Mouse (Mus musculus) A20 (cell line): Measurements from ENCODE around the gene Usp30.
A peak's percentile ranks its signal among the peaks of the same experiment; 100 is the strongest.

ENCODE experiments used
- DNase-seq: peaks from one replicate; pipeline ENCODE4 v3.0.0-alpha.2; 2011; ENCODE audit warnings: low read depth, low spot score

Gene Usp30

GRCm38 (mm10) chr5:114155168-114155933, 90.1 kb downstream of the Usp30 start:
- no peak for DNase-seq

DNA sequence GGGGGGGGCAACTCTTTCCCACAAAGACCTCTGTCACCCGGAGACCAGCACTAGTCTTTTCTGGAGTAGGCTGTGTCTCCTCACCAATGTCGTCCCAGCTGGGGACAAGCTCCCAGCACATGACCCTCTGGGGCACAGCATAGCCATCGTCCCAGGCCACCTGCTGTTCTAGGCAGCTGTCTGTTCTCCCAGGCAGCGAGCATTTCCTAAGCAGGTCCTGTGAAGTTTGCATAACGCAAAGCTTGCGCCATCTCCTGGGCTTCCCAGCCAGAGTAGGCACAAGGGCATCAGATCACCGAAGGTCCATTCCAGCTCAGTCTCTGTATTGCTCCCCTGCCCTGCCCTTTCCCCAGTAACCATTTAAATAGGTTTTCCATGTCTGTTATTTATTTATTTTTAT, 92.0 kb downstream of the Usp30 start:
- DNase-seq = no peak

DNA sequence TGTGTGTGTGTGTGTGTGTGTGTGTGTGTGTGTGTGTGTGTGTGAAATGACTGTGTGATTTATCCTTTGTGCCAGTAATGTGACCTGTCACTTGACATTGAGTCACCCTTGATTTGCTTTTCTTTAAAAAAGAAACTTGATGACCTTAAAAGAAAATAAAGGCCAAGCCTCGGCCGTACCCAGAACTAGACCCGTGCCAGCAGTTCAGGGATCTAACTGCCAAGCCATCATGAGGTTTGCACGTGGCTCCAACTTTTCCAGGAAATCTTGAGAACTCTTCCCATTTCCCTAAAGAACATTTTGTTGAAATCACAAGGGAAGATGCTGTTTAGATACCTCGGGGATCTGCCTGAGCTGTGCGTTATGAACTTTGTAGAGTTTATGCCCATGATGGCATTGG, 96.2 kb downstream of the Usp30 start:
- DNase-seq = no peak

DNA sequence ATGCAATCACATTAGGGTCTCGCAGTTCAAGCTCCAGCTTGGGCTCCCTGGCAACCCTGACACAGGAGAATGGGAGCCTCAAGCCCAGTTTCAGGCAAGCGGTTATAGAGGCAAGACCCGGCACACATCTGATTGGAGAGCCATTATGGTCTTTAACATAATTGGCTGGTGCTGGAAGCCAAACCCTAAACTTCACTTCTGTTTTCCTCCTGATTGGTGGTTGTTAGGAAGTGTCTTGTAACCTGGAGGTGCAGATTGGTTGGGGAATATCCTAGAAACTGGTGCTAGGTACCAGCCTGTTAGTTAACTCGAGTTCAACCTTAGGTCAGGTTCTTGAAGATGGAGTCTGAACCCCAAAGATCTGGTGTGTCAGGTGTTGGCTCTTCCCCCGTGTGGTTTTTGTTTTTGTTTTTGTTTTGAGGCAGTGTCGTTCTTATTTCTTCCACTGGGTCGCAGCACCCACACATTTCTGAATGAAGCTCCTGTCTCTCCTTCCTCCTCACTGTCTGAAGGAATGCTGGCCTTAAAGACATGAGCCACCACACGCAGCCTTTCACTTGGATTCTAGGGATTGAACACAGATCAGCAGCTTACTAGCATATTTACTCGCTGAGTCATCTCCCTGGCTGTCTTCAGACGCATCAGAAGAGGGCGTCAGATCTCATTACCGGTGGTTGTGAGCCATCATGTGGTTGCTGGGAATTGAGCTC, 97.0 kb downstream of the Usp30 start:
- DNase-seq = no peak

DNA sequence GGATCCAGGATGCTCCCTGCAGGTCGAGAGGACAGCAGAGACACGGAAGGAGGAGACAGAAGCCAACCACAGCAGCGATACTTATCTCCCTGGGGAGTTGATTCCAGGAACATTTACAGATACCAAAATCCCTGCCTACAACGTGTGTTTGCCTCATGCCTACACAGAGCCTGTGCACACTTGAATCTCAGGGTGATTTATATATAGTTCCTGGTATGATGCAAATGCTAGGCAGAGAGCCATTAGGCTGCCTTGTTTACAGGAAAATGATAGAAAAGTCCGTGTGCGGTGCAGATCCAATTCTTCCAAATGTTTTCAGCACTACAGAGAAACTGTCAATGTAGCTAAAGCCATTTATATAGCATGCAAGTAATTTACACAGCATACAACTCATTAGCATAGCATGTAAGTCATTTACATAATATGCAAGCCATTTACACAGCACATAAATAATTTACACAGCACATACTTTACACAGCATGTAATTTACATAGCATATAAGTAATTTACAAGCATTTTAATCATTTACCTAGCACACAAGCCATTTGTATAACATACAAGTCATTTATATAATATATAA, 97.9 kb downstream of the Usp30 start:
- no peak for DNase-seq

DNA sequence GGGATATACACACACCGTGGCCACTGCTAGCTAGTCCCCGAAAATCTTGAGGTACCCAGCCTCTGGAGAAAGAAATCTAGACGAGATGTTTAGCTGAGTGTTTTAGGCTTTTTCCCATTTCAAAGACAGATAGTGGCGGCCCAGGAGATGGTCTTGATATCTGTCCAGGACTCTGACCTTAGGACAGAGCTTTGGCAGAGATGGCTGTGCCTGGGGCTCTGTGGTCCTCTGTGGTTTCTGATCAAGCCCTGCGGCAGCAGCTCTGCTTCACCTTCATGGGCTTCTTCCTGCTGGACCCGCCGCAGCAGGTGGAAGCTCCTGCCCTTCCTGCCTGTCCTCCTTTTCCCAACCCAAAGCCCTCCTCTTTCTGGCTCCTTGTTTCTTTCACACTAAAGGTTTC, 105.1 kb downstream of the Usp30 start:
- DNase-seq = no peak

GRCm38 (mm10) chr5:114172936-114173335, 107.7 kb downstream of the Usp30 start:
- no peak for DNase-seq

- DNase-seq = peak; percentile 43
Observed at GRCm38 (mm10) chr5:114173458-114173857, 108.2 kb downstream of the Usp30 start.

- DNase-seq = no peak
Observed at GRCm38 (mm10) chr5:114173877-114174581, 108.8 kb downstream of the Usp30 start.
